ENCODE assay signal across 36 mouse cellular contexts in the genomic region with DNA sequence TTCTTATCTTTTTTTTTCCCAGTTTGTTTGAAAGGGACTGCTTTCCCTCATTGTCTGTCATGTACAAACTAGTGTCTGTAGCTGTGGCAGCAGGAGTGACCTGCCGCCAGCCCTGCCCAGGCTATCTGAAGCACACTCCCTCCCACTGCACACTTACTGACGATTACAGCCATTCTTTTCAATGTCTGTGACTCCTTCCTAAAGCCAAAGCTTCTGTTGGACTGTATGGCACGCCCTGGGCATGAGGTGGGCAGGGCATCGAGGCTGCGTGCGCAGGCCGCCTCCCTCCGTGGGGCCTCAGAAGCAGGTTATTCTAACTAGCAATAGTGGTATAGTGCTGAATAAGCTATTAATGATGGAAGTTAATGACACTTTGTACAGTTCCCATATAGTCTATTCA. TPM values are rescaled to one million over a fixed set of nuclear protein-coding genes. Genes with fewer than 3 reads are reported as not detected.
"Had no signal": no experiment of that assay in that cellular context is flagged by ENCODE, and none has a peak within 500 bp of the region (broad histone marks: within the 10 kb centered on the region; RNA-seq: fewer than 3 reads in every experiment).

No protein-coding gene starts in this region.

- ATAC-seq: liver, embryonic 12.5 days; liver, postnatal 0 days; lung, postnatal 0 days; midbrain, embryonic 13.5 days; midbrain, embryonic 15.5 days; midbrain, embryonic 16.5 days had no signal

- H3K27ac ChIP-seq: left cerebral cortex, adult 2 months; limb, embryonic 10.5 days; limb, embryonic 12.5 days; limb, embryonic 13.5 days; limb, embryonic 15.5 days; liver, embryonic 12.5 days; liver, embryonic 13.5 days; liver, embryonic 14.5 days; liver, embryonic 15.5 days; lung, embryonic 15.5 days; macrophage; midbrain, embryonic 10.5 days; midbrain, embryonic 12.5 days; midbrain, embryonic 13.5 days; midbrain, embryonic 15.5 days had no signal

- H3K4me1 ChIP-seq: liver, embryonic 12.5 days; liver, embryonic 13.5 days; liver, embryonic 15.5 days; midbrain, embryonic 10.5 days; midbrain, embryonic 12.5 days; midbrain, embryonic 13.5 days; midbrain, embryonic 15.5 days had no signal

- DNase-seq: left cerebral cortex, postnatal 4 days; liver; liver, embryonic 13.5 days; liver, postnatal 0 days; lung, adult 18-20 months; lung, adult 2 months; lung, embryonic 14.5 days; lung, postnatal 10 days; lung, postnatal 14 days; lung, postnatal 36 days; lung, postnatal 4 days; midbrain, embryonic 14.5 days had no signal

- H3K9ac ChIP-seq: limb, embryonic 12.5 days; limb, embryonic 13.5 days; limb, embryonic 15.5 days; liver, embryonic 12.5 days; liver, embryonic 13.5 days; liver, embryonic 14.5 days; liver, embryonic 15.5 days; liver, postnatal 0 days; lung, embryonic 14.5 days; lung, embryonic 15.5 days; midbrain, embryonic 12.5 days; midbrain, embryonic 13.5 days; midbrain, embryonic 15.5 days had no signal

- H3K9me3 ChIP-seq: limb, embryonic 10.5 days; limb, embryonic 12.5 days; limb, embryonic 13.5 days; limb, embryonic 15.5 days; liver, embryonic 12.5 days; liver, embryonic 13.5 days; liver, embryonic 15.5 days; lung, embryonic 15.5 days; megakaryocyte, embryonic 14.5 days; midbrain, embryonic 10.5 days; midbrain, embryonic 12.5 days; midbrain, embryonic 13.5 days; midbrain, embryonic 15.5 days had no signal

- H3K4me2 ChIP-seq: limb, embryonic 12.5 days; limb, embryonic 13.5 days; limb, embryonic 15.5 days; liver, embryonic 11.5 days; liver, embryonic 12.5 days; liver, embryonic 13.5 days; liver, embryonic 15.5 days; lung, embryonic 14.5 days; lung, embryonic 15.5 days; midbrain, embryonic 11.5 days; midbrain, embryonic 12.5 days; midbrain, embryonic 13.5 days; midbrain, embryonic 15.5 days had no signal

- H3K36me3 ChIP-seq: limb, embryonic 10.5 days; limb, embryonic 12.5 days; limb, embryonic 13.5 days; limb, embryonic 15.5 days; liver, embryonic 12.5 days; liver, embryonic 13.5 days; liver, embryonic 15.5 days; lung, embryonic 15.5 days; midbrain, embryonic 10.5 days; midbrain, embryonic 12.5 days; midbrain, embryonic 13.5 days; midbrain, embryonic 15.5 days had no signal

- H3K27me3 ChIP-seq: limb, embryonic 12.5 days; limb, embryonic 13.5 days; limb, embryonic 15.5 days; liver, embryonic 12.5 days; liver, embryonic 13.5 days; liver, embryonic 15.5 days; lung, embryonic 15.5 days; midbrain, embryonic 12.5 days; midbrain, embryonic 13.5 days; midbrain, embryonic 15.5 days had no signal

- H3K4me3 ChIP-seq: left cerebral cortex, adult 2 months; limb, embryonic 10.5 days; limb, embryonic 12.5 days; limb, embryonic 13.5 days; limb, embryonic 15.5 days; liver, embryonic 12.5 days; liver, embryonic 13.5 days; liver, embryonic 15.5 days; lung, embryonic 15.5 days; megakaryocyte, embryonic 14.5 days; midbrain, embryonic 10.5 days; midbrain, embryonic 12.5 days; midbrain, embryonic 13.5 days; midbrain, embryonic 15.5 days; myocyte had no signal

RNA-seq across cellular contexts. Expression of gene Hsf2bp, which starts 19.7 kb away (rescaled TPM):
- total RNA-seq: megakaryocyte progenitor cell, adult 5-6 weeks; megakaryocyte, adult 5-6 weeks; megakaryocyte-erythroid progenitor cell, adult 5-6 weeks; monocyte, adult 5-6 weeks had no signal
- polyA plus RNA-seq: macrophage had no signal
